Mouse (Mus musculus): Measurements from ENCODE around the gene Kat6b. TPM values are rescaled to one million over a fixed set of nuclear protein-coding genes. Genes with fewer than 3 reads are reported as not detected.

The Kat6b gene
- total and polyA plus RNA-seq, 2 experiments from 2014 or later = 15.2 to 23.1 TPM

DNA sequence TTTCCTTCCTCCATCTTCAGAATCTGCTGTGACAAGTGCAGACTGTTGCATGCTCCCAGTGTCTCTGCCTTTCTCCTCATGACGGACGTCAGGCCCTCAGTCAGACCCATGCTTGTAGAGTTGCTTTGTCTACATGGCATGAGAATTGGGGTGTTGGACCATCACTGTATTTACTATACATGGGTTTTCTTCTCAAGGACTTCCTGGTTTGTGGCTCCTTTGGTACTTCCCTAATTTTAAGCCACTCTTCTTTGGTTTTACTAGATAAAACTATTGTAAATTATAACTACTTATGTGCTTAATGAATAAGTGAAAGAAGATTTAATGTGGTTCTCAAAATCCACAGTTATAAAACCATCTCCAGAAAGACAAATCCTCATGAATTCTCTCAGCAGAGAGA lies 134.6 kb downstream of the Kat6b start:
- TF ChIP-seq CTCF (IDR thresholded peaks at IDR 0.05) = no peak
- DNase-seq (ENCODE audit: low spot score) = no peak
- no peaks in the 10 kb centered on the region for H3K27me3 ChIP-seq (ENCODE audit: insufficient read depth, low read length)
- H3K36me3 ChIP-seq (ENCODE audit: insufficient read depth, low read length) = peaks cover 7% of the 10 kb centered on the region; the same call in 1 of the 2 replicates
- no peaks in the 10 kb centered on the region for H3K4me1 ChIP-seq (ENCODE audit: insufficient read depth, low read length)
- no peak overlapping the region for H3K4me2 ChIP-seq (ENCODE audit: low read depth, low read length, poor library complexity, severe bottlenecking)
- no peak overlapping the region for H3K27ac ChIP-seq (ENCODE audit: low read depth, low read length)
- H3K9me3 ChIP-seq (ENCODE audit: low read length) = no peaks in the 10 kb centered on the region
- 91% methylated on average over 2 of the region's 2 CpGs for WGBS
- no peak overlapping the region for H3K9ac ChIP-seq (replicated peaks; ENCODE audit: low read length, poor library complexity, severe bottlenecking)
- no peak for ATAC-seq (ENCODE audit: low FRiP score)
- no peak overlapping the region for H3K4me3 ChIP-seq (ENCODE audit: low read depth, low read length)

DNA sequence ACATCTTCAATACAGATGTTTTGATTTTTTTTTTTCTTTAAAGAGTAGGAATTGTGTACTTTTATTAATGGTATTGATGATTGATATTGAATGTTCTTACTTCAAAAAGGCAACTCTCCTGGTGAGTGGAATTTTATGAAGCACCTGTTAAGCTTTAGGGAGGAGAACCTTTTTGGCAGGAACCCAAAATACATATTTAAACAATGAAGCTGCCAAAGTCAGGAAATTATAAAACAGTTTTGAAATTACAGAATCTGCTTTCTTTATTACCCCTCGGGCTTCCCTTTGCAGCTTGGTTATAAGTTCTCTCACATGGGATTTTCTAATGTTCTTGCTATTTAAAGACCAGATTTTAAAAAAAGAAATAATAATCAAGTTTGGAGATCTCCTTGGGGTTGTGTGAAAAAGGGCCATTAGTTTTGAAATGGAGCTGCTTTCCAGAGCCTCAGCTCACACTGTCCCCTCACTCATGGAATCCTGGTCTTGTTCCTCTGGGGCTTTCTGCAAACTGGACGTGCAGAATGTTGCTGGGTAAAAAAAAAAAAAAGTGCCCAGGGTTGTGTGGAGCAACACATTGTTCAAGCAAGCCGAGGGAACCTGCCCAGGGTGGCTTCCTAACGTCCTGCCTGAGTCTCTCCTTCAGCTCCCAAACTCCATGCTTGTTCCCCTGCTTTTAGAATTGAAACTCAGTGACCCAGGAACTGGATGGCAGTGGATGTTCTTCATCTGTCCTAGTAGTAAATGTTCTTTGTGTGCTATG lies 136.2 kb downstream of the Kat6b start:
- DNase-seq (ENCODE audit: low spot score) = no peak
- no peaks in the 10 kb centered on the region for H3K4me1 ChIP-seq (ENCODE audit: insufficient read depth, low read length)
- H3K27ac ChIP-seq (ENCODE audit: low read depth, low read length) = no peak overlapping the region
- no peak for ATAC-seq (ENCODE audit: low FRiP score)
- H3K4me3 ChIP-seq (ENCODE audit: low read depth, low read length) = no peak overlapping the region
- no peak overlapping the region for H3K9ac ChIP-seq (replicated peaks; ENCODE audit: low read length, poor library complexity, severe bottlenecking)
- H3K36me3 ChIP-seq (ENCODE audit: insufficient read depth, low read length) = peaks cover 7% of the 10 kb centered on the region; the same call in 1 of the 2 replicates
- TF ChIP-seq CTCF (IDR thresholded peaks at IDR 0.05) = no peak
- no peaks in the 10 kb centered on the region for H3K27me3 ChIP-seq (ENCODE audit: insufficient read depth, low read length)
- WGBS = 57% methylated on average over 4 of the region's 4 CpGs
- no peaks in the 10 kb centered on the region for H3K9me3 ChIP-seq (ENCODE audit: low read length)
- H3K4me2 ChIP-seq (ENCODE audit: low read depth, low read length, poor library complexity, severe bottlenecking) = no peak overlapping the region

DNA sequence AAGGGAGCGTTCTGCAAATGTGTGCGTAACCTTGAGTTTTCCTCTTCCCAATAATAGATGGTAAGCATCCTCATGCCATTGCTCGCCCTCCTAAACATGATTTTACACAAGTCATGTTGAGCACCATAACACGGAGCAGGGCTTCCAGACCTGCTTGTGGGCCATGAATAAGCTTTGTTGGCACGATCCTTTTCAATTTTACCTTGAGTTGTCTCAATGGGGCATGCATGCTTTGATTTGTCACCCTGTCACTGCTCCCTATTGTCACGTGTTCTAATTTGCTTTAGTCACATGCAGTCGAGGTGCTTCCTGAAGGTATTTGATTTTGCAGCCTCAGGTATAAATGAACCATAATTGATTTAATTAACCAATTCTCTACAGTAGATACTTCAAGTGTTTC lies 138.7 kb downstream of the Kat6b start:
- no peak for DNase-seq (ENCODE audit: low spot score)
- Histone ChIP-seq H3K9ac (replicated peaks; ENCODE audit: low read length, poor library complexity, severe bottlenecking) (no peak overlapping the region), H3K4me1 (ENCODE audit: insufficient read depth, low read length) (no peaks in the 10 kb centered on the region), H3K27ac (ENCODE audit: low read depth, low read length) (no peak overlapping the region), H3K9me3 (ENCODE audit: low read length) (no peaks in the 10 kb centered on the region), H3K36me3 (ENCODE audit: insufficient read depth, low read length) (peaks cover 10% of the 10 kb centered on the region), H3K27me3 (ENCODE audit: insufficient read depth, low read length) (no peaks in the 10 kb centered on the region), H3K4me2 (ENCODE audit: low read depth, low read length, poor library complexity, severe bottlenecking) (no peak overlapping the region), H3K4me3 (ENCODE audit: low read depth, low read length) (no peak overlapping the region)
- no peak for ATAC-seq (ENCODE audit: low FRiP score)
- 81% methylated on average over 7 of the region's 7 CpGs for WGBS
- TF ChIP-seq CTCF (IDR thresholded peaks at IDR 0.05) = no peak

DNA sequence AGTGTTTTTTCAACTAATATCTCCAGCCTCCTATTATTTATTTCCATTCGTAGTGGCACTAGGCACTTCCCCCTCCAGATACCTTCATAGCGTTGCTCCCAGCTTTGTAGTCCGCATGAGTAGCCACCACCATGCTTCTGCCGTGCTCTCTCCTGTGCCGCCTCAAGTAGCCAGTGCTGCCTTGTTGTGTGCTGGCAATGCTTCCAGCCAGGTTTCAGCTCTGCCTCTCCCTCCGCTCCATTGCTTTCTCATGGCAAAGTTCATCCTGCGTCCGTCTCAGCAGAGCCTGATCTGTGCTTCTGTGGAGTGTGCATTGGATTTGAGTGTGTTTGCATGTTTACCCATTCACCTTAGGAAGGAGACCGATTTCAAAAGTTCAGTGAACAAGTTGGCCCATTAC lies 144.7 kb downstream of the Kat6b start:
- Histone ChIP-seq H3K9ac (replicated peaks; ENCODE audit: low read length, poor library complexity, severe bottlenecking) (no peak overlapping the region), H3K27ac (ENCODE audit: low read depth, low read length) (no peak overlapping the region), H3K4me2 (ENCODE audit: low read depth, low read length, poor library complexity, severe bottlenecking) (no peak overlapping the region), H3K4me1 (ENCODE audit: insufficient read depth, low read length) (no peaks in the 10 kb centered on the region), H3K9me3 (ENCODE audit: low read length) (no peaks in the 10 kb centered on the region), H3K36me3 (ENCODE audit: insufficient read depth, low read length) (peaks cover 26% of the 10 kb centered on the region), H3K4me3 (ENCODE audit: low read depth, low read length) (no peak overlapping the region), H3K27me3 (ENCODE audit: insufficient read depth, low read length) (no peaks in the 10 kb centered on the region)
- no peak for DNase-seq (ENCODE audit: low spot score)
- no peak for TF ChIP-seq CTCF (IDR thresholded peaks at IDR 0.05)
- ATAC-seq (ENCODE audit: low FRiP score) = no peak
- 93% methylated on average over 9 of the region's 9 CpGs for WGBS

DNA sequence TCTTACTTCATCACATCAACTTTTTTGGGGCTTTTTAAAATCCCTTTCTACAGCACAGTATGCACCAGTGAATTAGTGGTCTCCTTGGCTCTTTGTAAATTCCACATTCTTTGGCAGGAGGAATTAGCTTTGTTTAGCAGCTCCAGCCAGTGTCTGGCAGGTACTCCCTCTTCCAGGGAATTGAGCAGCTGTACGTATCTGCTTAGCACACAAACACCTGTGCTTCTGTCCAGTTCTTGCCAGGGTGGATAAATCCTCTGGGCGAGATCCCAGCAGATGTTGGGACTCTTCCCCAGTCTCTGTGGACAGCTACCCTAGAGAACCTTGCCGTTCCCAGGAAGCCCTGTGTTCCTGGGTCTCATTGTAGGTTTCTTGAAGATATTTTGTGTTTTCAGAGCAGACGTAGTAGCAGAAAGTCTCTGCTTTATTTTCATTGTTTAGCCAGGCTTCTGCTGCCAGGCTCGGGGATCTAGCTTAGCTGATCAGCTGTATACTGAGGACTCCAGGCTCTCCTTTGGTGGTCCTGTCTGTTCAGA lies 150.5 kb downstream of the Kat6b start:
- no peaks in the 10 kb centered on the region for H3K9me3 ChIP-seq (ENCODE audit: low read length)
- H3K27ac ChIP-seq (ENCODE audit: low read depth, low read length) = peak overlapping the region; percentile 40
- peaks cover 19% of the 10 kb centered on the region for H3K36me3 ChIP-seq (ENCODE audit: insufficient read depth, low read length)
- H3K4me2 ChIP-seq (ENCODE audit: low read depth, low read length, poor library complexity, severe bottlenecking) = no peak overlapping the region
- no peak overlapping the region for H3K4me3 ChIP-seq (ENCODE audit: low read depth, low read length)
- no peaks in the 10 kb centered on the region for H3K4me1 ChIP-seq (ENCODE audit: insufficient read depth, low read length)
- ATAC-seq (ENCODE audit: low FRiP score) (no peak), DNase-seq (ENCODE audit: low spot score) (no peak)
- no peak overlapping the region for H3K9ac ChIP-seq (replicated peaks; ENCODE audit: low read length, poor library complexity, severe bottlenecking)
- TF ChIP-seq CTCF (IDR thresholded peaks at IDR 0.05) = no peak
- no peaks in the 10 kb centered on the region for H3K27me3 ChIP-seq (ENCODE audit: insufficient read depth, low read length)
- 40% methylated on average over 5 of the region's 5 CpGs for WGBS

DNA sequence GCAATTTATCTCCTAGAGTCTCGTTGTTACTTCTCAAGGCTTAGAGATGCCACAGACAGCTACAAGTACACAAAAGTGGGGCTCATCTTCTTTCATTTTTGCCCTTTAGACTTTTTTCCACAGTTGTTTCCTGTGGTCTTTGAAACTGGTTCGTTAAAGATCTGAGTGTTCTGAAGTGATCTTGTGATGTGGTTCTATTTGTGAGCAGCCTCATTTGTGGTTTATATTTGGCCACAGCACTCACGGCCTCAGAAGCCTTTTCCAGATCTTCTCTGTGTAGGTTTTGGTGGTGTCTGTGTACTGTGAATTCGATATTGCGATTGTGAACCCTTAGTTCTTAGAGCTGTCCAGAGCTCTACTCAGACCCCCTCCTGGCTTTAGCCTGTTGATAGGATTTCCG lies 155.3 kb downstream of the Kat6b start:
- Histone ChIP-seq H3K4me2 (ENCODE audit: low read depth, low read length, poor library complexity, severe bottlenecking) (no peak overlapping the region), H3K9me3 (ENCODE audit: low read length) (no peaks in the 10 kb centered on the region), H3K36me3 (ENCODE audit: insufficient read depth, low read length) (0 out of 2 replicates have a peak, but pooled peaks cover 5% of the 10 kb centered on the region), H3K27me3 (ENCODE audit: insufficient read depth, low read length) (no peaks in the 10 kb centered on the region), H3K4me3 (ENCODE audit: low read depth, low read length) (no peak overlapping the region), H3K27ac (ENCODE audit: low read depth, low read length) (no peak overlapping the region), H3K9ac (replicated peaks; ENCODE audit: low read length, poor library complexity, severe bottlenecking) (no peak overlapping the region), H3K4me1 (ENCODE audit: insufficient read depth, low read length) (peaks cover 4% of the 10 kb centered on the region; the same call in 1 of the 2 replicates)
- DNase-seq (ENCODE audit: low spot score) = no peak
- 74% methylated on average over 6 of the region's 6 CpGs for WGBS
- no peak for TF ChIP-seq CTCF (IDR thresholded peaks at IDR 0.05)
- ATAC-seq (ENCODE audit: low FRiP score) = no peak
